Mouse (Mus musculus) kidney, postnatal 10 days (tissue): ENCODE data around the gene Tnfrsf25.

Experiments used
- DNase-seq: peaks from one replicate; pipeline ENCODE4 v3.0.0; 2021; ENCODE audit warnings: mixed read lengths

Tnfrsf25 gene

GRCm38 (mm10) chr4:152146033-152146827 is 30.5 kb downstream of the Tnfrsf25 start:
- DNase-seq, result no peak

DNA sequence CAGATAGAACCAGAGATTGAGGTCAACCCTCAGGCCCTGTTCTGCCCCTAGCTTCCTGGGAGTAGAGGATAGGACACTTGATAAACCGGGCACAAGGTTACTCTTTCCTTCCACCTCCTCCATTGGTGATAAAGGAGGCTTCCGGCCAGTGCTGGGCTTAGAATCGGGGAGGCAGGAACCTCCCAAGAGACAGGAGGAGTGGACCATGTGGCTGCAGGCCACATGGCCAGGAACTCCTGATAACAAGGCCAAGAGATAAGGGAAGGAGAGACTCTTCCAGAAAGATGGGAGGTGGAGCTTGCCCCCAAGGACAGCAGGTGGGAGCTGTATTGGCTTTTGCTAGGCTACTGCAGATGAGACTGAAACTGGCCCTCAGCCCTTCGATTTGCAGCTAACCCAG is 34.8 kb downstream of the Tnfrsf25 start:
- DNase-seq, result no peak

GRCm38 (mm10) chr4:152151451-152151965 is 35.8 kb downstream of the Tnfrsf25 start:
- no peak for DNase-seq

DNA sequence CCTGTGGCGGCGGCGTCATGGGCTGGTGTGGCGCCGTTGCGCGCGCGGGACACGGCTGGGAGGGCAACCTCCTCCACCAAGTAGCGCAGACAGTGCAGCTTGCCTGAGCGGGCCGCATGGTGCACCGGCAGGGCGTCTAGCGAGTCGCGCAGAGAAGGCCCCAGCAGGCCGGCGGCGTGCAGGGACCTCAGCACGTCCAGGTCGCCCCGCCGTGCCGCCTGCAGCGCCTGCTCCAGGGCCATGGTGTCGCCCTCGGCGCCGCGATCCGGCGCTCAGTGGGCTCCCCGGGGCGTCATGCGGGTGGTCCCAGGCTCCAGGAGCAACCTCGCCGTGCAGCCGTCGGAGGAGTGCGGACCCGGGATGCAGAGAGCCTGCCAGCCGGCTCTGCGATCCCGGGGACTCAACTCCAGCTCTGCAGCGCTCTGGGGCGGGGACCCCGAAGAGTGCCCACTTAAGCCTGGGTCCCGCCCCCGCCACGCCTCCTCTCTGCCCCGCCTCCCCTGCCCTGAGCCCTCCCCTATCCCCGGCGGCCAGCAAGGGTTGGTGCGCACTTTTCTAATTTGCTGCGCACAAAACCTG is 36.3 kb downstream of the Tnfrsf25 start, which contains the start of gene Espn:
Gene Espn (minus strand): TSS at position 406 of the 579 bp plus-strand sequence.
- DNase-seq, result peak; percentile 83

DNA sequence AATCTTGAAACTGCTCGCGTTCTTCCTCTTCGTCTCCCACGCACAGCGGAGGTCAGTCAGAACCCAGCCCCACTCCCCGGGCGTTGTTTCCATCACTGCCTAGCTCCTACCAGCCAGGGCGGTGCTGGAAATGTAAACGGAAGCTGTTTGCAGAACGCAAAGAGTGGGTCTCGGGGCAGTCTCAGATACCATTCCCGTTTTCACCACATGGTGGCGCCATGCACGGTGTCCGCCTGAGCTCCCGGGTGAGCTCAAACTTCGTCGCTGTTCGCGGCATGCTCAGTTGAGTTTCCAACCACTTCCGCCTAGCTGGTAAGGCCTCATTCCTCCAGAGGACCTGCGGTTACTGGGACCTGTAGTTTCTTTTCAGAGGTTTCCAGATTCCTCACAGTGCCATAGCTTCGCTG is 38.0 kb downstream of the Tnfrsf25 start:
- peak; percentile 92 for DNase-seq

DNA sequence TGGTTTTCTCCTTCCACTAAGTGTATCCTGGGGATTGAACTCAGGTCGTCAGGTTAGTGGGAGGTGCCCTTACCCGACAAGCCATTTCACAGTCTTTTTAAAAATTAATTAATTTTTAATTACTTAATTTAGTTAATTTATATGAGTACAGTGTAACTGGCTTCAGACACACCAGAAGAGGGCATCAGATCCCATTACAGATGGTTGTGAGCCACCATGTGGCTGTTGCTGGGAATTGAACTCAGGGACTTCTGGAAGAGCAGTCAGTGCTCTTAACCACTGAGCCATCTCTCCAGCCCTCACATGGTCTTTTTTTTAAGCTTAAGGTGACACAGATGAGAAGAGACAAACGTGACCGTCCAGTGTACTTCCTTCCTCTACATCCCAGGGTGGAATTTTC is 39.3 kb downstream of the Tnfrsf25 start:
- DNase-seq, result no peak

DNA sequence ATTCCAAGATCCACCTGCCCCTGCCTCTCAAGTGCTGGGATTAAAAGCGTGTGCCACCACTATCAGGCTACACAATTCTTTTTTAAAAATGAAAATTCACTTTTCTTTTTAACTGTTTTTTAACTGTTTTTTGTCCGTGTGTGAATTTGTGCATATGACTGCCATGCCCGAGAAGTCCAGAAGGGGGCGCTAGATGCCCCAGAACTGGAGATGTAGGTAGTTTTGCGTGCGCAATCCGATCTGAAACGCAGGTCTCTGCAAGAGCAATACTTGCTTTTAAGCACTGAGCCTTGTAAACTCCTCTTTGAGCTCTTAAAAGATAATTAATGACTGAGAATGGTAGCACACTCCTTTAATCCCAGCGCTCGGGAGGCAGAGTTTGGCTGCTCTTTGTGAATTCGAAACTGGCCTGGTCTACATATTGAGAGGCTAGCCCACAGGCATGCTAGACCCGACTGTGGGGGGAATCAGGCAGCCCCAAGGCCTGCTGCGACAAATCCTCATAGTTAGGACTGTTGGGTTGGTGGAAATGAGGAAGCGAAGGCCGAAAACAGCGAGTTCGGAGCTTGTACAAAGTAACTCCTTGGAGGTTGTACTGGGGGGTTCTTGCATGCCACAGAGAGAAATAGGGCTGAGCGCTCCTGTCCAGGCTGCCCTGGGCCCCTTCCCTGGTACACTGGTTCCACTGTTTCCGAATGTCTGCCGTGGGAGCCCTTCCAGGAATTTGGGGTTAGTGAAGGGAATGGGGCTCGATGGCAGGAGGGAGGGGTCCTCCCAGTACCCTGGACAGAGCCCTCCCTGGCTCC is 42.2 kb downstream of the Tnfrsf25 start:
- DNase-seq, result peak; percentile 58

DNA sequence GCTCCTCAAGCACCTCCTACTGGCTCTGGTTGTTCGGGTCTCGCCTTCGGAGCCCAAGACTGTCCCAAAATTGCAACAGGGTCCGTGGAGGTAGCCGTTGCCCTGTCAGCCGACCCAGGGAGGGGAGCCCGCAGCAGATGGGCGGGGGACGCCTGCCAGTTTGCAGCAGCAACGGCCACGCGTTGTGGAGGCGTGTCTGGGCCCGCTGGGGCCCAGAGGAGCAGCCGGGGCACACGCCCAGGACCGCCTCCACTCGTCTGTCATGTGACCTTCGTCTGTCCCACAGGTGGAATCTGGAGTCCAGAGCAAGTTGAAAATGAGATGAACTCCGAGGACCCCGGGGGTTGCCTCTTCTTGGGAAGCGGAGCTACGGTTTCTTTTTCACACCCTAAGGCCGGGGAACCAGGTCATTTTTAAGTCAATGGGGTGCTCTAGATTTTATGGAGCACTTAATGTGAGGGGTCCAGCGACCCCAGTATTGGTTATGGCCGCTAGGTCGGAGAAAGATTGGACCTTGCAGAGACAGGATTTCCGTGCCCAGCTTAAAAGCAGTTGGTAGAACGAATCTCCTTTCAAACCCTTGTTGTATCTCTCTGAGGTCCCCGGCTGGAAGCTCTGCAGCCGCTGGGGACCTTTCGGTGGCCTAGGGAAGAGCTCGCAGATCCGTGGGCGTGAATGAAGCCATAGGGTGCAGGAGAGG is 43.0 kb downstream of the Tnfrsf25 start, which contains the start of gene Hes2:
Gene Hes2 (plus strand): TSS at position 283 of the 700 bp plus-strand sequence.
- peak; percentile 51 for DNase-seq

- DNase-seq, result peak; percentile 56
These were observed 43.5 kb downstream of the Tnfrsf25 start for GRCm38 (mm10) chr4:152159285-152159678.

GRCm38 (mm10) chr4:152160748-152161147 is 45.0 kb downstream of the Tnfrsf25 start:
- peak; percentile 65 for DNase-seq

- DNase-seq, result no peak
These were observed 45.9 kb downstream of the Tnfrsf25 start for GRCm38 (mm10) chr4:152161601-152162000.

DNA sequence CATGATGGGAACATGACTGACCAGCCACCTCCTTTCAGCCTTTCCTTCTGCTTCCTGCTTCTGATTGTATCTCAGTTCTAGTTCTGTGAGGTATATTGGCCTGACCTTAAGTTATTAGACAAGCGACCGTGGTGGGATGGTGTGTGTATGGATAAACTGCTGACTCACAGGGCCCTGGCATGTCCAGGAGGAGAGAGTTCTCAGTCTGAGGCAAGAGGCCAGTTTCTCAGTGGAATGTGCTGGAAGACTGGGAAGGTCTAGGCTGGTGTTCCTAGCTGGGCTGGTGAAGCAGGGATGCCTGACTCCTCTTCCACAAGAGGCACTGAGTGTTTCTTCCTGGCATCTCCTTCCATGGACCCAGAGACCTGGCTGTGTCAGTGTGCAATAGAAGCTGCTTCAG is 47.0 kb downstream of the Tnfrsf25 start:
- no peak for DNase-seq

DNA sequence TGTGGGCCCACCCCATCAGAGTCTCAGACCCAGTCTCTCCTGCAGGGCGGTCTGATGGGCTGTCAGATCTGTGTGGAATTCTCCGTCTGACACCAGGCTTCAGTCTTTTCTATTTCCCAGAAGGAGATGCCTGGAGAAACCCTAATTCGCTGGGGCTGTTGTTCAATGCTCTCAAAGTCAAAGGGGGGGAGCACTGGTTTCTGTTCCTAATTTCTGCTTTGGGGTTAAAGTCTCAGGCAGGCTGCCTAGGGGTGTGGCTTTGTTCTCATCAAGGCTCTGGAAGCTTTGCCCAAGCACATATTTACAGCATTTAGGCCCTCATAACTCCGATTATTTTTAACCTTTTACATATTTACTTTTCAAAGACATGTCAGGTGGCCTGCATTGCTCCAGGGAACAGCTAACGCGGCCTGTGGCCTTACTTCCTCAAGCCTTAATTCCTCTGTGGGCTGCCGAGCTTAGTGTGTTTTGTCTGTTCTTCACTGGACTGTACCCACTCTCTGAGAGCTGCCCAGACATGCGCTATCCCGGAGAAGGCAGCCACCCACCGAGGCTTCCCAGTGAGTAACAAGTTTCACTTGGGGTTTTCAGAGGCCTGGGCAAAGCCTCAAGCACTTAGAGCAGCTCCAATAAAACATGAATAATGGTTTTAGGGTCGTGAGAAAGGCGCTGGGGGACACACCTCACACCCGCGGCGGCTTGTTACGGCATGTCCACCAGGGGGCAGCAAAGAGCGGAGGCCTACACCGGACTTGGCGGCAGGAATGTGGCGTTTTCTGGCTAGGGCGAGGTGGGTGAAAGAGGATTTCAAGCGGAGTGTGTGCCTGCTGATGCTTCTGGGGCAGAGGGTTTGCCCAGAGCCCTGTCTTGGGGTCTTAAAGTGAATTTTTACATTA is 49.5 kb downstream of the Tnfrsf25 start:
- peak; percentile 87 for DNase-seq

DNA sequence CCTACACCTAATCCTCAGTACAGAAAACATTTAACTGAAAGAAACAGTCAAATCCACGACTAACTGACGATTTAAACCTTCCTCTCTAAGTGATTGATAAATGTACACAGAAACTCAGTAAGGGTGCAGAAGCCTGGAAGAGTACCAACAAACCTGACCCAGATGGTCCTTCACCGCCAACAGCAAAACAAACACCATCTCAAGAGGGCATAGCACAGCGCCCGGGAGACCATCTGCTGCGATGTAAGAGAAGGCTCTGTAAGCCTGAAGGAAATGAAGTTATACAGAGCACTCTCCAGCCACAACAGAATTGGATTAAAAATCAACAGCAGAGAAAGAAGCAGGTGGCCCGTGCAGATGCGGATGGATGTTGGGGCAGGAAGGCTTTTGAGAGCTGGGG is 52.3 kb downstream of the Tnfrsf25 start:
- no peak for DNase-seq

DNA sequence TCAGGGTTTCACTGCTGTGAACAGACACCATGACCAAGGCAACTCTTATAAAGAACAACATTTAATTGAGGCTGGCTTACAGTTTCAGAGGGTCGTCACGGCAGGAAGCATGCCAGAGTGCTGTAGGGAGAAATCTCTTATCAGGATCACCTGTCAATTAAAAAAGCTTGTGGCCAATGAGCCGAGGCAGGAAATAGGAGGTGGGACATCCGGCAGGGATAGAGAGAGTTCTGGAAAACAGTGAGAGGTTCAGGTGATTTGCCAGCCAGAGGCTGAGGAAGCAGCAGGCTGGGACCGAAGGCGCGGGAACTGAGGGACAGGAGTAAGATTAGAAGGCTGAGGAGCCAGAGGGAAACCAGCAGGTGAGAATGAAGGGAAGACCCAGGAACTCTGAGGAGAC is 53.4 kb downstream of the Tnfrsf25 start:
- DNase-seq, result no peak
